Mouse (Mus musculus) intestine, embryonic 15.5 days (tissue): ENCODE results near the gene Asz1. TPM values are rescaled to one million over a fixed set of nuclear protein-coding genes. Genes with fewer than 3 reads are reported as not detected.

ENCODE experiments used
- ATAC-seq: fragments of 200-750 bp; cut with Nextera tagmentation; 2 replicates; pipeline ENCODE4 v1.8.0; 2017; ENCODE audit warnings: moderate TSS enrichment, moderate library complexity
- H3K27ac ChIP-seq: fragments of 300-500 bp; sonication (generic); 2 replicates; pipeline ENCODE4 v1.5.1; 2015; ENCODE audit warnings: mild to moderate bottlenecking, inconsistent platforms
- H3K27me3 ChIP-seq: fragments of 300-500 bp; sonication (generic); replicated peaks from 2 replicates; pipeline ENCODE4 v1.6.1; 2015; ENCODE audit warnings: inconsistent platforms
- H3K36me3 ChIP-seq: fragments of 300-500 bp; sonication (generic); 2 replicates; pipeline ENCODE4 v1.6.1; 2015; ENCODE audit warnings: inconsistent platforms
- H3K4me1 ChIP-seq: fragments of 300-500 bp; sonication (generic); replicated peaks from 2 replicates; pipeline ENCODE4 v1.6.1; 2015; ENCODE audit warnings: inconsistent platforms
- H3K4me2 ChIP-seq: fragments of 300-500 bp; sonication (generic); replicated peaks from 2 replicates; pipeline ENCODE4 v1.6.1; 2015; ENCODE audit warnings: mild to moderate bottlenecking, inconsistent platforms
- H3K4me3 ChIP-seq: fragments of 300-500 bp; sonication (generic); replicated peaks from 2 replicates; pipeline ENCODE4 v1.5.1; 2015; ENCODE audit warnings: inconsistent platforms
- H3K9ac ChIP-seq: fragments of 300-500 bp; sonication (generic); 2 replicates; pipeline ENCODE4 v1.6.1; 2015; ENCODE audit warnings: inconsistent platforms
- H3K9me3 ChIP-seq: fragments of 300-500 bp; sonication (generic); 2 replicates; pipeline ENCODE4 v1.6.1; 2016; ENCODE audit warnings: inconsistent platforms
- WGBS: fragments of 180-500 bp; shearing (Covaris S2); methylation state at CpG from one replicate; pipeline ENCODE4 v1.1.7; 2015; 5-methylcytosine and 5-hydroxymethylcytosine counted together
- polyA plus RNA-seq: library from polyadenylated mRNA; unstranded; fragments of >200 nt; fragmentation: Nextera tagmentation; extraction: Ambion mirVana; gene quantifications from 2 replicates; pipeline ENCODE4 v1.2.1, GENCODE M21; 2015

The Asz1 gene
- polyA plus RNA-seq, 1 experiment from 2014 or later, result 0.10 TPM

DNA sequence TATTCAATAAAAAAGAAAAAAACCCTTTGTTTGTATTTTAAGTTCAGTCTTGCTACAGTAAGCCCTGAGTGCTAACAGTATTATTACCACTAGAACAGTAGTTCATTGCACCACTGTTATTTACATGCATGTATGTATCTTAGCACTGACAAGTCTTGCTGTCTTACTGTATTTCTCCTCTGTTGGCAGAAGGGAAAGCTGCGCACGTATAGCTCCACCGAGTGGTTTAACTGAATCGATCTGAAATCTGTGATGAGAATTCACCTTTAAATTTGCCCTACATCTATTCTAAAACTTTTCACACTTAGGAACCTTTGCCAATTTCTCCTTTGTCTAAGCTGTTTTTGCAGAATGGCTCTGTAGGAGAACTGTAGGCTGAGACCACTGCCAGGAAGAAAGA is 64.6 kb downstream of the Asz1 start:
- no peak overlapping the region for H3K9ac ChIP-seq
- WGBS, result 79% methylated on average over 4 of the region's 4 CpGs
- no peaks in the 10 kb centered on the region for H3K27me3 ChIP-seq
- H3K4me2 ChIP-seq, result no peak overlapping the region
- no peaks in the 10 kb centered on the region for H3K9me3 ChIP-seq
- ATAC-seq, result no peak
- no peak overlapping the region for H3K27ac ChIP-seq
- no peaks in the 10 kb centered on the region for H3K4me1 ChIP-seq
- H3K4me3 ChIP-seq, result no peak overlapping the region
- no peaks in the 10 kb centered on the region for H3K36me3 ChIP-seq

- Histone ChIP-seq H3K4me2 (no peak overlapping the region), H3K4me1 (no peaks in the 10 kb centered on the region), H3K27me3 (no peaks in the 10 kb centered on the region), H3K9me3 (no peaks in the 10 kb centered on the region), H3K4me3 (no peak overlapping the region), H3K36me3 (no peaks in the 10 kb centered on the region), H3K9ac (no peak overlapping the region), H3K27ac (no peak overlapping the region)
- ATAC-seq, result no peak
- 70% methylated on average over 5 of the region's 5 CpGs for WGBS
Observed at GRCm38 (mm10) chr6:18043172-18043571, 65.7 kb downstream of the Asz1 start.

GRCm38 (mm10) chr6:18032271-18032670 is 76.6 kb downstream of the Asz1 start:
- peak overlapping the region; percentile 95 for H3K4me2 ChIP-seq
- peaks cover 42% of the 10 kb centered on the region for H3K27me3 ChIP-seq
- H3K9me3 ChIP-seq, result no peaks in the 10 kb centered on the region
- H3K9ac ChIP-seq, result no peak overlapping the region
- H3K4me1 ChIP-seq, result peaks cover 21% of the 10 kb centered on the region
- no peak overlapping the region for H3K27ac ChIP-seq
- peak overlapping the region; percentile 46 for H3K4me3 ChIP-seq
- WGBS, result 30% methylated on average over 6 of the region's 6 CpGs
- ATAC-seq, result no peak
- no peaks in the 10 kb centered on the region for H3K36me3 ChIP-seq

DNA sequence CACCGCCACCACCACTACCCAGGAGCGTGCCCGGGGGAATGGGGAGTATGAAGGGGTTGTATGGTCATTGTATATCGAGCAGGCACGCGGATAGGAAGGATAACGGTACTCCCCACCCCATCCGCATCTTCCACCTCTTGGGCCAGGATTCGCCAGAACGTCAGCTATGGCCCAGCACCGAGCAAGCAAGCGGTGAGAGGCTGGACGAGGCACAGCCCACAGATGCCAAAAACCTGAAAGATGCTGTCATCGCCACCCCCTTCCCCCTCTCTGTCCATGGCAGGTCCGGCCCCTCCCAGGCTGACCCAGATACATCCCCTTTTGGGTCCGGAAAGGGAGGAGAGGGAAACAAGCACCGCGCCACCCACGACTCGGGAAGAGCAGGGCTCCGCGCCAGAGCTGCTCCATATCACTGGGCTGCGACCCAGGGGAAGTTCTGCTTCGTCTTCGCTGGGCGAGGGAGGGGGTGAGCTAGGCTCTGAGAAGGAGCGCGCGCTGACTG is 77.3 kb downstream of the Asz1 start:
- Histone ChIP-seq H3K36me3 (no peaks in the 10 kb centered on the region), H3K27ac (no peak overlapping the region)
- WGBS, result 1% methylated on average over 29 of the region's 29 CpGs

GRCm38 (mm10) chr6:18030868-18031508 is 77.9 kb downstream of the Asz1 start:
- Histone ChIP-seq H3K4me3 (peak overlapping the region; percentile 46), H3K27me3 (peaks cover 42% of the 10 kb centered on the region), H3K36me3 (no peaks in the 10 kb centered on the region), H3K9ac (0 out of 2 replicates have a peak overlapping the region, but pooled peaks have one; percentile 18), H3K27ac (no peak overlapping the region), H3K4me1 (peaks cover 21% of the 10 kb centered on the region), H3K4me2 (peak overlapping the region; percentile 95), H3K9me3 (no peaks in the 10 kb centered on the region)
- 0 out of 2 replicates have a peak, but pooled peaks have one; percentile 15 for ATAC-seq
- WGBS, result 11% methylated on average over 12 of the region's 12 CpGs

More for the DNA sequence above, 77.3 kb downstream of the Asz1 start:
- Histone ChIP-seq H3K9ac (peak overlapping the region; percentile 18), H3K27me3 (peaks cover 42% of the 10 kb centered on the region), H3K9me3 (no peaks in the 10 kb centered on the region), H3K4me3 (peak overlapping the region; percentile 46), H3K4me1 (peaks cover 21% of the 10 kb centered on the region), H3K4me2 (peak overlapping the region; percentile 95)
- ATAC-seq, result peak; percentile 74

GRCm38 (mm10) chr6:18029746-18030656 is 78.9 kb downstream of the Asz1 start, which contains the start of gene Wnt2:
Gene Wnt2, minus strand, starts transcription at chr6:18030585.
- Histone ChIP-seq H3K4me1 (peaks cover 21% of the 10 kb centered on the region), H3K4me2 (peak within 1 kb of the TSS; percentile 95), H3K9me3 (no peaks in the 10 kb centered on the region), H3K27me3 (peaks cover 42% of the 10 kb centered on the region), H3K36me3 (no peaks in the 10 kb centered on the region), H3K9ac (peak within 1 kb of the TSS; percentile 23), H3K27ac (no peak within 1 kb of the TSS), H3K4me3 (peak within 1 kb of the TSS; percentile 46)
- peak; percentile 70 for ATAC-seq
- 2% methylated on average over 47 of the region's 47 CpGs for WGBS

- no peak overlapping the region for H3K9ac ChIP-seq
- 85% methylated on average over 8 of the region's 8 CpGs for WGBS
- no peak overlapping the region for H3K27ac ChIP-seq
- no peaks in the 10 kb centered on the region for H3K4me1 ChIP-seq
- H3K27me3 ChIP-seq, result peaks cover 10% of the 10 kb centered on the region; the same call in 1 of the 2 replicates
- no peak for ATAC-seq
- no peak overlapping the region for H3K4me2 ChIP-seq
- no peak overlapping the region for H3K4me3 ChIP-seq
- no peaks in the 10 kb centered on the region for H3K36me3 ChIP-seq
- no peaks in the 10 kb centered on the region for H3K9me3 ChIP-seq
Observed at GRCm38 (mm10) chr6:18024133-18024794, 84.6 kb downstream of the Asz1 start.

GRCm38 (mm10) chr6:18013346-18013745 is 95.5 kb downstream of the Asz1 start:
- Histone ChIP-seq H3K36me3 (no peaks in the 10 kb centered on the region), H3K4me2 (no peak overlapping the region)

GRCm38 (mm10) chr6:18007356-18007755 is 101.5 kb downstream of the Asz1 start:
- ATAC-seq, result no peak
- H3K9ac ChIP-seq, result no peak overlapping the region
- no peaks in the 10 kb centered on the region for H3K9me3 ChIP-seq
- H3K4me3 ChIP-seq, result no peak overlapping the region
- no peaks in the 10 kb centered on the region for H3K4me1 ChIP-seq
- H3K27me3 ChIP-seq, result no peaks in the 10 kb centered on the region
- no peak overlapping the region for H3K4me2 ChIP-seq
- H3K27ac ChIP-seq, result no peak overlapping the region
- 71% methylated on average over 3 of the region's 3 CpGs for WGBS
- no peaks in the 10 kb centered on the region for H3K36me3 ChIP-seq

More at GRCm38 (mm10) chr6:18013346-18013745, 95.5 kb downstream of the Asz1 start:
- no peak for ATAC-seq
- Histone ChIP-seq H3K27ac (no peak overlapping the region), H3K27me3 (no peaks in the 10 kb centered on the region), H3K9ac (no peak overlapping the region), H3K4me3 (no peak overlapping the region), H3K9me3 (no peaks in the 10 kb centered on the region), H3K4me1 (no peaks in the 10 kb centered on the region)
- WGBS, result 61% methylated on average over 7 of the region's 7 CpGs

GRCm38 (mm10) chr6:18002065-18002464 is 106.8 kb downstream of the Asz1 start:
- Histone ChIP-seq H3K4me3 (no peak overlapping the region), H3K4me1 (no peaks in the 10 kb centered on the region), H3K36me3 (no peaks in the 10 kb centered on the region), H3K9me3 (no peaks in the 10 kb centered on the region), H3K9ac (no peak overlapping the region), H3K27me3 (no peaks in the 10 kb centered on the region), H3K27ac (no peak overlapping the region), H3K4me2 (no peak overlapping the region)
- ATAC-seq, result no peak
- WGBS, result 86% methylated on average over 6 of the region's 6 CpGs
